Mouse (Mus musculus): ENCODE measurements at regions not wholly inside any gene's neighbourhood (a gene's known extent, or its start where the extent isn't known, plus 50 kb on each side); places are given as distances from the start of the nearest gene placed in this dataset.
"Not testable (repeated sequence)": the region's sequence is repeated elsewhere in the genome, so short reads cannot be mapped to it uniquely, and the experiment has no call there.

DNA sequence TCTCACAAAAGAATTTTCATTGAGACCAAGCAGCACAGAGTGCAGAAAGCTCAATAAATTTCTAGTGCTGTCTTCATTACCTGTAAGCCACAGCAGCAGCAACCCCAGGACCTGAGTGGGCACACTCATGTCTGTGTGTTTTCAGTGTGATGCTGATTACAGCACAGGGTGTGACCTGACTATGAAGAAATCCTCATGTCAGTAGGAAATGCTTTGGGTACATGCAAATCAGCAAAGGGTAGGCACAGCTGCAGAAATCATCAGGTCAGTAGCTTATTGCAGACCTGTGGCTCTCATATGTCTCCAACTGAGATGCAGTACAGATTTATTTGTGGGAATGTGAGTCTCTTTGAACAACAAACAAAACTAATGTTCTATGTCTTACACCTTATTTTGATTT, 977.1 kb downstream of the Rpia start:
- TF ChIP-seq CTCF, EP300 (IDR thresholded peaks at IDR 0.05): not testable (repeated sequence)
